Mouse (Mus musculus) cortical plate, adult 2 months (tissue): ENCODE results near the gene Msi1.

Experiments
- CTCF ChIP-seq: fragments of 200-500 bp; IDR thresholded peaks from 2 replicates; pipeline ENCODE4 v1.5.1; 2011; ENCODE audit warnings: mild to moderate bottlenecking, control low read depth, low read length; ENCODE audit not compliant: insufficient read depth; ENCODE audit errors: extremely low read depth
- POLR2A ChIP-seq: fragments of 200-500 bp; IDR thresholded peaks from 2 replicates; pipeline ENCODE4 v1.6.1; 2011; ENCODE audit warnings: mild to moderate bottlenecking, low read length, control low read depth; ENCODE audit not compliant: insufficient read depth; ENCODE audit errors: extremely low read depth

DNA sequence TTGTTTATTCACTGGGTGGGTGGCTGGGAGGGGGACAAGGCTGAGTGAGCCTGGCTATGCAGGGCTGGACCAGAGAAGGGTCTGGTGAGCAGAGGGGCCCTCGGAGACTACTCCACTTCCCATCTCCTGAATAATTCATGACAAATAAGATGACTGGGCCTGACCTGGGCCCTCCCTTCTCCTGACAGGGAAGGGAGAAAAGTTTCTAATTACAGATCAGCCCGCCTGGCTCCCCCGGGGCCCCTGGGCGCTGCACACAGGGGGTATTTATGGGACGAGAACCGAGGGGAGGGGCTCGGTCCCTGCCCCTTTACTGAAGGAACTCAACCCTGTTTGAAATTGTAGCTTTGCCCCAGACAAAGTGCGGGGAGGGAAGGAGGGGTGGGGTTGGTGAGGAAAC is 35.2 kb upstream of the Msi1 start:
- TF ChIP-seq POLR2A = no peak
- TF ChIP-seq CTCF = no peak
